Mouse (Mus musculus) urinary bladder, postnatal 14 days (tissue): ENCODE measurements around the gene Ankrd55.

Experiments
- DNase-seq: peaks from one replicate; pipeline ENCODE4 v3.0.0; 2021; ENCODE audit warnings: low spot score

The Ankrd55 gene

GRCm38 (mm10) chr13:112344270-112344864 is 56.1 kb downstream of the Ankrd55 start:
- DNase-seq = no peak

- no peak for DNase-seq
These were observed 57.3 kb downstream of the Ankrd55 start for GRCm38 (mm10) chr13:112345542-112345941.

- no peak for DNase-seq
These were observed 57.8 kb downstream of the Ankrd55 start for GRCm38 (mm10) chr13:112346031-112346430.

- DNase-seq = no peak
These were observed 58.5 kb downstream of the Ankrd55 start for GRCm38 (mm10) chr13:112346659-112347142.

- no peak for DNase-seq
These were observed 60.0 kb downstream of the Ankrd55 start for GRCm38 (mm10) chr13:112348250-112348649.

GRCm38 (mm10) chr13:112348896-112349484 is 60.7 kb downstream of the Ankrd55 start:
- DNase-seq = no peak

- DNase-seq = no peak
These were observed 61.2 kb downstream of the Ankrd55 start for GRCm38 (mm10) chr13:112349500-112349899.

GRCm38 (mm10) chr13:112351943-112352342 is 63.7 kb downstream of the Ankrd55 start:
- DNase-seq = no peak

- no peak for DNase-seq
These were observed 66.0 kb downstream of the Ankrd55 start for GRCm38 (mm10) chr13:112354109-112354867.

GRCm38 (mm10) chr13:112354958-112355357 is 66.7 kb downstream of the Ankrd55 start:
- DNase-seq = no peak

GRCm38 (mm10) chr13:112355794-112356486 is 67.7 kb downstream of the Ankrd55 start:
- DNase-seq = no peak

GRCm38 (mm10) chr13:112361575-112361974 is 73.3 kb downstream of the Ankrd55 start:
- DNase-seq = no peak

- peak; percentile 64 for DNase-seq
These were observed 75.0 kb downstream of the Ankrd55 start for GRCm38 (mm10) chr13:112363218-112363617.

- no peak for DNase-seq
These were observed 75.5 kb downstream of the Ankrd55 start for GRCm38 (mm10) chr13:112363746-112364145.

GRCm38 (mm10) chr13:112364698-112365097 is 76.4 kb downstream of the Ankrd55 start:
- no peak for DNase-seq

GRCm38 (mm10) chr13:112365303-112365702 is 77.1 kb downstream of the Ankrd55 start:
- no peak for DNase-seq

GRCm38 (mm10) chr13:112365762-112366161 is 77.5 kb downstream of the Ankrd55 start:
- DNase-seq = peak; percentile 40

GRCm38 (mm10) chr13:112366321-112367029 is 78.2 kb downstream of the Ankrd55 start:
- no peak for DNase-seq

- DNase-seq = no peak
These were observed 83.5 kb downstream of the Ankrd55 start for GRCm38 (mm10) chr13:112371729-112372128.

- peak; percentile 29 for DNase-seq
These were observed 87.5 kb downstream of the Ankrd55 start for GRCm38 (mm10) chr13:112375766-112376165.

- DNase-seq = no peak
These were observed 90.6 kb downstream of the Ankrd55 start for GRCm38 (mm10) chr13:112378782-112379305.

- DNase-seq = no peak
These were observed 93.2 kb downstream of the Ankrd55 start for GRCm38 (mm10) chr13:112381476-112381875.
